Mouse (Mus musculus) testis, adult 2 months (tissue): ENCODE data around the gene Cblb.

Source experiments
- CTCF ChIP-seq: fragments of 200-500 bp; IDR thresholded peaks from 2 replicates; pipeline ENCODE4 v1.5.1; 2012; ENCODE audit warnings: low read depth, mild to moderate bottlenecking, inconsistent platforms, low read length, moderate library complexity; ENCODE audit not compliant: control insufficient read depth, insufficient read depth, insufficient replicate concordance
- POLR2A ChIP-seq: fragments of 200-500 bp; IDR thresholded peaks from 2 replicates; pipeline ENCODE4 v1.6.1; 2012; ENCODE audit warnings: low read depth, mild to moderate bottlenecking, inconsistent platforms, low read length, moderate library complexity; ENCODE audit not compliant: control insufficient read depth

GRCm38 (mm10) chr16:52043380-52044117 lies 12.5 kb downstream of the Cblb start:
- no peak for TF ChIP-seq POLR2A
- no peak for TF ChIP-seq CTCF
